Mouse (Mus musculus) lung, postnatal 14 days (tissue): ENCODE data around the gene Mutyh.

ENCODE experiments used
- DNase-seq: peaks from one replicate; pipeline ENCODE4 v3.0.0; 2021

Mutyh gene

DNA sequence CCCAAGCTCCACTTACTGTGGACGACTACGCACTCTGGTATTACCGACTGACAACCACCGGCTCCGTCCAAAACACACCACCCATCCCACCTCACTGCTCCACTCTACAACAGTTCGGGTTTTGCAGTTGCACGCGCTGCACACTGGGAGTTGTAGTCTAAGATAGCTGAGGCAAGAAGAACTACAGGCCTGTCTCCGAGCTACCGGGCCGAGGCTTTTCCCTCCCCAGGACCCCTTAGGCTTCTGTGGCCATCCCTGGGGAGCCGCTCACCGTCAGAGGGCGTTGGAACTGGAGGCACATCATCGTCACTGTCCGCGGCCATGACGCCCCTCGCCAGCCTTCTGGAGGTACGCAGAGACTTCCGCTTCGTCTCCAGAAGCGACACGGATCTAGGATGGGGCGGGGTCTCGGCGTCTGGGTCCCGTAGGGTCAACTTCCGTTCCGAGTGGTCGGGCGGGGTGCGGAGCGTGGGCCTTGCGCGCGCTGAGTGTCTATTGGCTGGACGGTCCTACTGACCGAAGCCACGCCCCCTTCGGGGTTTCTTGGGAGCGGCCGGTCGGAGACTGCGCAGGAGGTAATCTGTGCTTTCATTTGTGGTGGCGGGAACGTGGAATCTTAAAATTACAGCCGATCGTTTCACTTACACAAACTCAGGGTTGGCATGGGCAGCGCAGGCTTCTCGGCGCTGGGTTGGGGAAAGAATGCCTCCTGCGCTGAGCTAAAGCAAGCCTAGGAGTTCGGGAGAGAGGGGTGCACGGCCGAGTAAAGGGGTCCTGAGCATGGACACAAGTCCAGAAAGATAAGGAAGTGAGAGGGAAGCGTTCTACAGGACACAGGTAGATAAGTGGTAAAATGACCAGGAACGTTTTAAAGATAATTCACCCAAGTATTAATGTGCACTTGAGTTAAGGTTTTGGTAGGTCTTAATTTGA is at the start of gene Mutyh, which contains the start of gene Toe1:
TSS of gene Mutyh (plus strand) at position 527 of the 933 bp plus-strand sequence.
TSS of gene Toe1 (minus strand) at position 444 of the 933 bp plus-strand sequence.
- DNase-seq: peak; percentile 95

- no peak for DNase-seq
These were observed 45.6 kb upstream of the Mutyh start for GRCm38 (mm10) chr4:116761914-116762313.

DNA sequence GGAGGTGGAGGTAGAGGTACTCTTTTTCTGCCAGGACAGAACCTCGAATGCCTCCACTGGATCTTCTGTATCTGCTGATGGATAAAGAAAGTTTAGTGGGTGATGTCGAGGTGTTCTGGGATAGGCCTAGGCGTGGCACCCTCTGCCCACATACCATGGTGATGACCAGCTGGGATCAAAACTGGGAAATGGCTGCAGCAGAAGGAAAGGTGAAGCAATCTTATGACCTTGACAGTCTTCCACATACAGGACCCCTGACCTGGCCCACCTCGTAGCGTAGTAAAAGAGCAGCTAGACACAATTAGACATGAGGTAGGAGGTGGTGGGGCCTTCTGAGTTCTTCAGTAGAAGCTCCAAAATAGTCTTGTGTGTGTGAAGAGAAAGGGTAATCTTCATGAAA is 43.5 kb upstream of the Mutyh start:
- no peak for DNase-seq

DNA sequence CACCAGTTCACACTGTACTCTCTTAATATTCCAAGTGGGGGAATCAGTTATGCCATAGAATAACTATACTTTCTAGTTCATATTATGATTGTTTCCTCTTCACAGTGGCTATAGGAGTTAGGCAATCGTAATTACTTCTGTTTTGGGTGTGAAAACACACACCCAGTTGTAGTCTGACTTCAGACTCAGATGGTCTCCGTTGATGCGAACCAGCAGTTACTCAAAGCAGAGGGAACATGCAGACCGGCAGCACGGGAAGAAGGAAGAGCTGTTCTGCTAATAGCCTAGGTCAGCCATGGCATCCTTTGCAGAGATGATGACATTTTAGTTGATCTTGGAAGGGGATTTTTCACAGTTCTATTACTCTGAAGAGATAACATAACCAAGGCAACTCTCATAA is 39.0 kb upstream of the Mutyh start:
- no peak for DNase-seq

DNA sequence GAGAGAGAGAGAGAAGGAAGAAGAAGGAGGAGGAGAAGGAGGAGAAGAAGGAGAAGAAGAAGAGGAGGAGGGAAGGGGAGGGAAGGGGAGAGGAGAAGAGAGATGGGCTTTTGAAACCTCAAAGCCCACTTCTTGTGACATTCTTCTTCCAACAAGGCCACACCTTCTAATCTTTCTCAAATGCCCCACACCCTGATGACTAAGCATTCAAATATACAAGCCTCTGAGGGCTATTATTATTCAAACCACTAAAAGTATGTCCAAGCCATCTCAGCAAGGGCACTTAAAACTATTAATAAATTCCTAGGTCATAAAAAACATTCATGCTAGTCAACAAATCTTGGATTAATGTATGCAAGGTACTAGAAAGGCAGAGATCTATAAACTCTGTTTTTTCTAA is 38.5 kb upstream of the Mutyh start:
- DNase-seq: no peak

DNA sequence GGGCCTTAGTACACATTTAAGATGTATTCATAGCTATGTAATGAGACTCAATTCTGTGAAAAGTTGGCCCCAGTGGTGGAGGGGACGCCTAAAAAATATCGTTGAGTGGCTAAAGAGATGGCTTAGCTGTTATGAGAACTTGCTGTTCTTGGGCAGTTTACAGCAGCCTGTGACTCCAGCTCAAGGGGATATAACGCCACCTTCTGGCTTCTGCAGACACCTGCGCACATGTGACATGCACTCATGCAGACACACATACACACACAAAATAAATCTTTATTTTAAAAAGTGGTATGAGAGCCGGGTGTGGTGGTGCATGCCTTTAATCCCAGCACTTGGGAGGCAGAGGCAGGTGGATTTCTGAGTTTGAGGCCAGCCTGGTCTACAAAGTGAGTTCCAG is 31.1 kb upstream of the Mutyh start:
- DNase-seq: no peak

DNA sequence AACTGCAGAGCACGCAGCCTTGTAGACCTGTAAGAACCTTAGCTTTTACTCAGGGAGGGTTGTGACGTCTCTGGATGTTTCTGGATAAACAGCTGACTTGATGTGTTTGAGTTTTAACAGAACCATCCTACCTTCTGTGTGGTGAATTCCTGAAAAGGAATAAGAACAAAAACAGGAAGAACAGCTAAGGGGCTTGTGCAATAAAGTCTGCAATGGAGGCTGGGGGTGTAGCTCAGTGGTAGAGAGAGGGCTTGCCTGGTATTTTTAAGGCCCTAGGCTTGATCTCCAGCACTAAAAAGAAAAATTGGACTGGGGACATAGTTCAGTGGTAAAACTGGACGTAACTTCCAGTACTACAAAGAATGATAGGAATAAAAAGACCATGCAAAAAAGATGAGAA is 30.4 kb upstream of the Mutyh start:
- DNase-seq: no peak

GRCm38 (mm10) chr4:116780541-116780940 is 27.0 kb upstream of the Mutyh start:
- DNase-seq: no peak

GRCm38 (mm10) chr4:116781366-116781765 is 26.2 kb upstream of the Mutyh start:
- no peak for DNase-seq

DNA sequence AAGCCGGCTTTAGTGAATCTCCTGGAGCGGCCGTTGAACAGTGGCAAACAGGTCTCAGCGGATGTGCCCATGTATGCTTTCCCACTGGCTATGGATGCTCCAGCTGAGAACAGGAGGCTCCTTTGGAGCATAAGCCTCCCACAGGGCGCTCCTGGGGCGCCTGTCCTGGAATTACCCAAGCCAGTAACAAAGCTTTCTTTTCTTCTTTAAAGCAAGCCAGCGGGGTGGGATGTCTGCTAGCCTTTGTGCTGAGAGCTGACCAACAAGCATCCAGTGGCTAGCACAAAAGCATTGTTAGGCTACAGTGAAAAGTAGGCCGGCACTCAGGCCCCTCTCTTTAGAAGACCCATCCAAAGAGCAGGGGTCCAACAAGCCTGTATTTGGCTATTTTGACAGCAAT is 25.4 kb upstream of the Mutyh start:
- DNase-seq: no peak

DNA sequence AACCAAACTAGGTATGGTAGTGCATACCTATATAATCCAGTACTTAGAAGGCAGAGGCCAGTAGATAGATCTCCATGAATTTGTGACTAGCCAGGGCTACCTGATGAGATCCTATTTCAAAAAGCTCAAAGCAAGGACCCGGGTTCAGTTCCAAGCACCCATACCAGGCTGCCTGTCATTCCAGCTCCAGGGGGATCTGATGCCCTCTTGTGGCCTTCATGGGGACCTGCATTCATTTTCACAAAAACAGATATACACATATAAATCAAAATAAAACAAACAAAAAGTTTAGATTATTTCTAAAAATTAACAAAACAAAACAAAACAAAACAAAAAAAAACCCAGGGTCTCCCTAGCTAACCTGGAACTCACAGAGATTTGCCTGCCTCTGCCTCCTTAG is 20.9 kb upstream of the Mutyh start:
- no peak for DNase-seq

GRCm38 (mm10) chr4:116787985-116788760 is 19.4 kb upstream of the Mutyh start:
- peak; percentile 9 for DNase-seq

DNA sequence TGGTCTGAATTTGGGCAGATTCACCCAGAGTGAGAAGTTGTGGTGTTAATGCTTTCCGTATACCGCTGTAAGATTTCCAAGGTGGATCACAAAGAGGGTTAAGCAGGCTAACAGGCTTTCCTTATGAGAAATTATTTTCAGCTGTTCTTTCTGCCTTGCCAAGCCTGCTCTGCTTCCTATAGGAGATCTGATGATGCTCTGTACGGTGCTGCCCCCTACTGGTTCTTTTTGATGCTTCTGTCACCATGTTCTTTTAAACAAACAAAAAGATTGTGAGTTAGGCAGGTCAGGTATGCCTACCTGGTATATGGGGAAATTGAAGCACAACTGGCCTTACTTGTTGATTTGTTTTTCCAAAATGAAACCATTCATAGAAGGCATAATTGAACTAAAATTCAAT is 18.6 kb upstream of the Mutyh start:
- peak; percentile 92 for DNase-seq

- DNase-seq: no peak
These were observed 15.1 kb upstream of the Mutyh start for GRCm38 (mm10) chr4:116792453-116792852.

DNA sequence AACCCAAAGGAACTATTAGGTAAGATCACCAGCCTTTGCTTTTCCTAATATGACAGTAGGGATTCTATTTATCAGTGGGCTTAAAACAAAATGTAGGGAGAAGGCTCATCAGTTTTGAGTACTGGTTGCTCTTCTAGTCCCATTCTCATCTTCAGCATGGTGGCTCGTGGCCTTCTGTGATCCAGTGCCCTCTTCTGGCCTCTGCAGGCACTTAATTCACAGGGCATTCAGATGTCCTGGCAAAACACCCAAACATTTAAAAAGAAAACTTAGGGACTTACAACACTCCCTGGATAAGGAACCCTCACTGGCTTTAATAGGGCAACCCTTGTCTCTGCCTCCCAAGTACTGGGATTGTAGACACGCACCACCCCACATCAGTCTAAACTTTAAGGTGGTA is 13.2 kb upstream of the Mutyh start:
- DNase-seq: no peak

DNA sequence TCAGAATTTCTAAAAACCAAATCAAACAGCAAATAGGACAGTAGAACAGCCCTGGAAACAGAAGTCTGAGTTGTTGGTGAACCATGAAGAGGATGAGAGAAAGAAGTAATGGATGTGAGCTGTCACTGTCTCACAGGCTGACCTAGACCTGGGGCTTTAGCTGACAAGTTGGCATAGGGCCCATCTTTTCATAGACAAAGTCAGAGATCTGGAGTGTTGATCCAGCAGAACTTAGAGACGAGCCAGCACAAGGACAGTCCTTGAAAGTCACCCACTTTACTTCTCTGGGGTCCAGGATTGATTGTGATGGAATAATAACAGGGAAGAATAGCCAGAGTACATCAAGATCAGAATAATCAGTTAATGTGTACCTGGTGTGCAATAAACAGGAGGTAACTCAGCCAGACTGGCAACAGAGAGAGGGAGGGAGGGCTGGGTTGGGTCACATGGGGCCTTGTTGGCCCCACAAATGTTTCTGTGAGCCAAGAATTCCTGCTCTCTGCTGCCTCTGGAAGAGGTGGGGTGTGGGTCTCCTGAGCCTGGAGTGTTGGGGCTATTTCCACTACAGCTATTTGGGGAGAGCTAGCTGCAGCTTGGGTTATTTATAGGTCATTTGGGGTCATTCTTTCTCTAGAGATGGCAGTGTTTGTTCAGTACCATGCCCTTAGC is 10.9 kb upstream of the Mutyh start:
- no peak for DNase-seq

DNA sequence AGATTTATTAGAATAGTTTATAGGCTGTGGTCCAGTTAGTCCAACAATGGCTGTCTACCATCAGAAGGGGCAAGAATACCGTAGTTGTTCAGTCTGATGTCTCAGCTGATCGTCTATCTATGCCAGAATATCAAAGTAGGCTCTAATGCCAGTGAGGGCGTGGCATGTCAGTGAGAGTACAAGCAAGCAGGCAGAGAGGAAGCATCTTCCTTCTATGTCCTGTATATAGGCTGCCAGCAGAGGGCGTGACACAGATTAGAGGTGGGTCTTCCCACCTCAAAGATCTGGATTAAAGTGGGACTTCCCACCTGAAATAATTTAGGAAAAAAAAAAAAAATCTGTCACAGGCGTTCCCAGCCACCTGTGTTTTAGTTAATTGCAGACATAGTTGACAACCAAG is 7.6 kb upstream of the Mutyh start:
- peak; percentile 10 for DNase-seq

DNA sequence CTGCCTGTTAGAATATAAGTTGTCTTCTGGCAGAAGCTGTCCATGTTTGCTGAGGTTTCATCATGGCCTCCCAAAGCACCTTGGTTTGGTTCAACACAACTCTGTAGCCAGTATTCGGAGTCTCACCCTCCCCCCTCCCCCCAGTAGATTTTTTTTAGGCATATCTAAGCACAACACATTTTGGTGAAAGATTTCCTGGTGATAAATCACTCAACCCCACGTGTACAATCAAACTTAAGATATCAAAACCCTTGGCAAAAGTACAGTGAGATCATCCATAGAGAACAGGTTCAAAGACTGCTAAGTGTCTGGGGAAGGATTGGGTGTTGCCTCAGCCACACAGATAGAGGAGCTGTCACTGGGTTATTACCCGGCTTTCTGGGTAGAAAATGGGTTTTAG is 3.5 kb downstream of the Mutyh start:
- no peak for DNase-seq

- no peak for DNase-seq
These were observed 7.8 kb downstream of the Mutyh start for GRCm38 (mm10) chr4:116815276-116815675.

GRCm38 (mm10) chr4:116817486-116817885 is 10.0 kb downstream of the Mutyh start:
- no peak for DNase-seq

GRCm38 (mm10) chr4:116819968-116820901 is 12.7 kb downstream of the Mutyh start:
- no peak for DNase-seq
